Mouse (Mus musculus): ENCODE measurements at regions not wholly inside any gene's neighbourhood (a gene's known extent, or its start where the extent isn't known, plus 50 kb on each side); places are given as distances from the start of the nearest gene placed in this dataset.
"Not testable (repeated sequence)": the region's sequence is repeated elsewhere in the genome, so short reads cannot be mapped to it uniquely, and the experiment has no call there.

- DNase-seq (ENCODE audit: extremely low spot score): no peak
Measured at GRCm38 (mm10) chr14:37571971-37572370, 436.9 kb upstream of the Ghitm start.

- no peak for DNase-seq (ENCODE audit: extremely low spot score)
Measured at GRCm38 (mm10) chr14:37558258-37558657, 423.2 kb upstream of the Ghitm start.

GRCm38 (mm10) chr14:37523616-37524015, 388.5 kb upstream of the Ghitm start:
- DNase-seq (ENCODE audit: extremely low spot score): no peak

- not testable (repeated sequence) for DNase-seq (ENCODE audit: extremely low spot score)
Measured at GRCm38 (mm10) chr14:37520631-37521030, 385.6 kb upstream of the Ghitm start.

GRCm38 (mm10) chr14:37505314-37505713, 370.2 kb upstream of the Ghitm start:
- no peak for DNase-seq (ENCODE audit: extremely low spot score)

GRCm38 (mm10) chr14:37490711-37491110, 355.6 kb upstream of the Ghitm start:
- no peak for DNase-seq (ENCODE audit: extremely low spot score)

- no peak for DNase-seq (ENCODE audit: extremely low spot score)
Measured at GRCm38 (mm10) chr14:37485292-37485691, 350.2 kb upstream of the Ghitm start.

GRCm38 (mm10) chr14:37477599-37477998, 342.5 kb upstream of the Ghitm start:
- DNase-seq (ENCODE audit: extremely low spot score): no peak

GRCm38 (mm10) chr14:37468711-37469110, 333.6 kb upstream of the Ghitm start:
- no peak for DNase-seq (ENCODE audit: extremely low spot score)

GRCm38 (mm10) chr14:37440874-37441273, 305.8 kb upstream of the Ghitm start:
- DNase-seq (ENCODE audit: extremely low spot score): no peak

- DNase-seq (ENCODE audit: extremely low spot score): no peak
Measured at GRCm38 (mm10) chr14:37430656-37431055, 295.6 kb upstream of the Ghitm start.

GRCm38 (mm10) chr14:37425506-37425905, 290.4 kb upstream of the Ghitm start:
- no peak for DNase-seq (ENCODE audit: extremely low spot score)

GRCm38 (mm10) chr14:37421566-37421965, 286.5 kb upstream of the Ghitm start:
- DNase-seq (ENCODE audit: extremely low spot score): no peak

- not testable (repeated sequence) for DNase-seq (ENCODE audit: extremely low spot score)
Measured at GRCm38 (mm10) chr14:37412583-37412982, 277.5 kb upstream of the Ghitm start.

- no peak for DNase-seq (ENCODE audit: extremely low spot score)
Measured at GRCm38 (mm10) chr14:37371972-37372371, 236.9 kb upstream of the Ghitm start.

GRCm38 (mm10) chr14:37361896-37362295, 226.8 kb upstream of the Ghitm start:
- DNase-seq (ENCODE audit: extremely low spot score): no peak

- DNase-seq (ENCODE audit: extremely low spot score): peak; percentile 61
Measured at GRCm38 (mm10) chr14:37355968-37356704, 221.1 kb upstream of the Ghitm start.

- peak; percentile 1 for DNase-seq (ENCODE audit: extremely low spot score)
Measured at GRCm38 (mm10) chr14:37323392-37323791, 188.3 kb upstream of the Ghitm start.

- DNase-seq (ENCODE audit: extremely low spot score): no peak
Measured at GRCm38 (mm10) chr14:37315239-37315895, 180.3 kb upstream of the Ghitm start.

- DNase-seq (ENCODE audit: extremely low spot score): no peak
Measured at GRCm38 (mm10) chr14:37313906-37314305, 178.8 kb upstream of the Ghitm start.

GRCm38 (mm10) chr14:37312887-37313286, 177.8 kb upstream of the Ghitm start:
- no peak for DNase-seq (ENCODE audit: extremely low spot score)

GRCm38 (mm10) chr14:37306622-37307274, 171.7 kb upstream of the Ghitm start:
- DNase-seq (ENCODE audit: extremely low spot score): no peak

- DNase-seq (ENCODE audit: extremely low spot score): no peak
Measured at GRCm38 (mm10) chr14:37298631-37299030, 163.6 kb upstream of the Ghitm start.

All from embryo, embryonic 9.5 days (tissue).